Mouse (Mus musculus): Measurements from ENCODE around the gene Myo1d.

Myo1d gene

GRCm38 (mm10) chr11:80555416-80555815 is 224.4 kb downstream of the Myo1d start:
- in situ Hi-C loops (cut with MboI; ENCODE audit: low sequenced_read_pairs) = no loop called here

GRCm38 (mm10) chr11:80553046-80553445 is 226.8 kb downstream of the Myo1d start:
- in situ Hi-C loops (cut with MboI; ENCODE audit: low sequenced_read_pairs) = no loop called here

- in situ Hi-C loops (cut with MboI; ENCODE audit: low sequenced_read_pairs) = no loop called here
Observed at GRCm38 (mm10) chr11:80551634-80552033, 228.2 kb downstream of the Myo1d start.

GRCm38 (mm10) chr11:80550264-80550663 is 229.6 kb downstream of the Myo1d start:
- in situ Hi-C loops (cut with MboI; ENCODE audit: low sequenced_read_pairs) = no loop called here

- in situ Hi-C loops (cut with MboI; ENCODE audit: low sequenced_read_pairs) = no loop called here
Observed at GRCm38 (mm10) chr11:80549854-80550253, 230.0 kb downstream of the Myo1d start.

- in situ Hi-C loops (cut with MboI; ENCODE audit: low sequenced_read_pairs) = no loop called here
Observed at GRCm38 (mm10) chr11:80546233-80546632, 233.6 kb downstream of the Myo1d start.

- in situ Hi-C loops (cut with MboI; ENCODE audit: low sequenced_read_pairs) = no loop called here
Observed at GRCm38 (mm10) chr11:80539056-80539455, 240.8 kb downstream of the Myo1d start.

GRCm38 (mm10) chr11:80532966-80533365 is 246.9 kb downstream of the Myo1d start:
- in situ Hi-C loops (cut with MboI; ENCODE audit: low sequenced_read_pairs) = no loop called here

GRCm38 (mm10) chr11:80529149-80529548 is 250.7 kb downstream of the Myo1d start:
- in situ Hi-C loops (cut with MboI; ENCODE audit: low sequenced_read_pairs) = no loop called here

GRCm38 (mm10) chr11:80527697-80528096 is 252.1 kb downstream of the Myo1d start:
- in situ Hi-C loops (cut with MboI; ENCODE audit: low sequenced_read_pairs) = no loop called here

- in situ Hi-C loops (cut with MboI; ENCODE audit: low sequenced_read_pairs) = no loop called here
Observed at GRCm38 (mm10) chr11:80524213-80524612, 255.6 kb downstream of the Myo1d start.

GRCm38 (mm10) chr11:80523410-80523809 is 256.4 kb downstream of the Myo1d start:
- in situ Hi-C loops (cut with MboI; ENCODE audit: low sequenced_read_pairs) = no loop called here

GRCm38 (mm10) chr11:80522852-80523251 is 257.0 kb downstream of the Myo1d start:
- in situ Hi-C loops (cut with MboI; ENCODE audit: low sequenced_read_pairs) = no loop called here

GRCm38 (mm10) chr11:80521148-80521547 is 258.7 kb downstream of the Myo1d start:
- in situ Hi-C loops (cut with MboI; ENCODE audit: low sequenced_read_pairs) = no loop called here

- in situ Hi-C loops (cut with MboI; ENCODE audit: low sequenced_read_pairs) = no loop called here
Observed at GRCm38 (mm10) chr11:80518421-80519367, 261.1 kb downstream of the Myo1d start.

- in situ Hi-C loops (cut with MboI; ENCODE audit: low sequenced_read_pairs) = no loop called here
Observed at GRCm38 (mm10) chr11:80515895-80516294, 263.9 kb downstream of the Myo1d start.

GRCm38 (mm10) chr11:80515346-80515745 is 264.5 kb downstream of the Myo1d start:
- in situ Hi-C loops (cut with MboI; ENCODE audit: low sequenced_read_pairs) = no loop called here

- in situ Hi-C loops (cut with MboI; ENCODE audit: low sequenced_read_pairs) = no loop called here
Observed at GRCm38 (mm10) chr11:80513796-80514195, 266.0 kb downstream of the Myo1d start.

- in situ Hi-C loops (cut with MboI; ENCODE audit: low sequenced_read_pairs) = no loop called here
Observed at GRCm38 (mm10) chr11:80512313-80513056, 267.3 kb downstream of the Myo1d start.

- in situ Hi-C loops (cut with MboI; ENCODE audit: low sequenced_read_pairs) = no loop called here
Observed at GRCm38 (mm10) chr11:80510124-80510523, 269.7 kb downstream of the Myo1d start.

GRCm38 (mm10) chr11:80509176-80509506 is 270.7 kb downstream of the Myo1d start:
- in situ Hi-C loops (cut with MboI; ENCODE audit: low sequenced_read_pairs) = no loop called here
